In genomic region chr11:116440408-116441068, GRCm38 (mm10) we compare ENCODE assay signal across 11 mouse cellular contexts. TPM values are rescaled to one million over a fixed set of nuclear protein-coding genes. Genes with fewer than 3 reads are reported as not detected.
DNase-seq lines count a peak whose midpoint lies in the region; ATAC-seq and TF ChIP-seq lines count a peak whose summit lies in the region.
"Had no signal": no experiment of that assay in that cellular context is flagged by ENCODE, and none has a peak within 500 bp of the region (broad histone marks: within the 10 kb centered on the region; RNA-seq: fewer than 3 reads in every experiment).

No protein-coding gene starts in this region.

- peak; percentile 56 to 69 for DNase-seq in cerebellum, postnatal 14 days
- no peak for DNase-seq in cerebellum, adult 9-10 months
- no peak for DNase-seq in liver, postnatal 0 days
- DNase-seq in kidney, postnatal 25 days = peak; percentile 41 to 64
- DNase-seq in cerebellum, adult 11-12 months = no peak
- no peak for DNase-seq in adrenal gland, adult 2 months

- H3K9me3 ChIP-seq in liver, embryonic 12.5 days (replicated peaks) = no peaks in the 10 kb centered on the region
- H3K9me3 ChIP-seq in liver, postnatal 0 days (ENCODE audit: low read length) = no peaks in the 10 kb centered on the region
- no peaks in the 10 kb centered on the region for H3K9me3 ChIP-seq in heart, embryonic 13.5 days

- ATAC-seq in liver, embryonic 12.5 days = no peak
- ATAC-seq in liver, postnatal 0 days = no peak
- no peak for ATAC-seq in heart, embryonic 13.5 days (ENCODE audit: extremely low read depth, insufficient number of reproducible peaks, low FRiP score, low TSS enrichment)

- TF ChIP-seq CTCF in liver, postnatal 0 days (IDR thresholded peaks at IDR 0.05; ENCODE audit: low read depth) = no peak

- TF ChIP-seq EP300 in liver, postnatal 0 days (IDR thresholded peaks at IDR 0.05; ENCODE audit: low read depth) = no peak

- H3K27ac ChIP-seq in liver, embryonic 12.5 days = 0 out of 2 replicates have a peak overlapping the region, but pooled peaks have one; percentile 26
- H3K27ac ChIP-seq in liver, postnatal 0 days (ENCODE audit: low read depth) = no peak overlapping the region; the same call in 1 of the 2 replicates
- peak overlapping the region; percentile 80 for H3K27ac ChIP-seq in heart, embryonic 13.5 days (replicated peaks)

- H3K9ac ChIP-seq in liver, embryonic 12.5 days = 0 out of 2 replicates have a peak overlapping the region, but pooled peaks have one; percentile 22
- H3K9ac ChIP-seq in liver, postnatal 0 days (replicated peaks) = no peak overlapping the region
- H3K9ac ChIP-seq in heart, embryonic 13.5 days = 0 out of 2 replicates have a peak overlapping the region, but pooled peaks have one; percentile 24

- H3K27me3 ChIP-seq in liver, embryonic 12.5 days (replicated peaks) = no peaks in the 10 kb centered on the region
- H3K27me3 ChIP-seq in liver, postnatal 0 days (ENCODE audit: insufficient read depth, low read length) = no peaks in the 10 kb centered on the region
- no peaks in the 10 kb centered on the region for H3K27me3 ChIP-seq in heart, embryonic 13.5 days (replicated peaks)

- H3K4me1 ChIP-seq in liver, embryonic 12.5 days = peaks cover 49% of the 10 kb centered on the region
- H3K4me1 ChIP-seq in liver, postnatal 0 days (ENCODE audit: insufficient read depth) = peaks cover 22% of the 10 kb centered on the region
- peaks cover 38% of the 10 kb centered on the region for H3K4me1 ChIP-seq in heart, embryonic 13.5 days

- H3K36me3 ChIP-seq in liver, embryonic 12.5 days = peaks cover 48% of the 10 kb centered on the region
- peaks cover 31% of the 10 kb centered on the region for H3K36me3 ChIP-seq in liver, postnatal 0 days (replicated peaks; ENCODE audit: insufficient read depth, low read length)
- peaks cover 34% of the 10 kb centered on the region for H3K36me3 ChIP-seq in heart, embryonic 13.5 days

- H3K4me3 ChIP-seq in liver, embryonic 12.5 days = no peak overlapping the region
- H3K4me3 ChIP-seq in liver, postnatal 0 days (ENCODE audit: low read depth, low read length) = no peak overlapping the region
- no peak overlapping the region for H3K4me3 ChIP-seq in heart, embryonic 13.5 days

- WGBS in liver, embryonic 12.5 days (ENCODE audit: insufficient replicate concordance) = 69% methylated on average over 7 of the region's 7 CpGs
- WGBS in liver, postnatal 0 days (ENCODE audit: insufficient replicate concordance) = 60% methylated on average over 7 of the region's 7 CpGs
- 49% methylated on average over 7 of the region's 7 CpGs for WGBS in heart, embryonic 13.5 days

- H3K4me2 ChIP-seq in liver, embryonic 12.5 days = 0 out of 2 replicates have a peak overlapping the region, but pooled peaks have one; percentile 12
- no peak overlapping the region for H3K4me2 ChIP-seq in liver, postnatal 0 days (ENCODE audit: low read depth, low read length)
- no peak overlapping the region for H3K4me2 ChIP-seq in heart, embryonic 13.5 days

RNA-seq across cellular contexts. Expression of gene Ubald2, which starts 6.6 kb away (rescaled TPM):
- polyA plus RNA-seq in liver, embryonic 12.5 days (2016; fragmentation: Nextera tagmentation; extraction: Ambion mirVana) = 32.3 and 32.6 TPM in 2 replicates
- polyA plus RNA-seq in liver, postnatal 0 days (2015; fragmentation: Nextera tagmentation; extraction: Ambion mirVana) = 29.2 and 29.8 TPM in 2 replicates
- polyA plus RNA-seq in heart, embryonic 13.5 days (2015; fragmentation: Nextera tagmentation; extraction: Ambion mirVana) = 31.0 and 32.3 TPM in 2 replicates
- 10 to 100 TPM; 16.3 to 35.2 TPM for total RNA-seq in adrenal gland, adult 2 months (2021)
- polyA plus RNA-seq in adrenal gland, adult 2 months (2012; rRNA removed) = 119 and 158 TPM in 2 replicates

RNA-seq across cellular contexts. Expression of gene Qrich2, which starts 25.5 kb away (rescaled TPM):
- polyA plus RNA-seq in liver, embryonic 12.5 days (2016; fragmentation: Nextera tagmentation; extraction: Ambion mirVana) = not detected in 2 replicates
- polyA plus RNA-seq in liver, postnatal 0 days (2015; fragmentation: Nextera tagmentation; extraction: Ambion mirVana) = 0.06 TPM in 1 of 2 replicates, not detected in the other
- not detected in 2 replicates for polyA plus RNA-seq in heart, embryonic 13.5 days (2015; fragmentation: Nextera tagmentation; extraction: Ambion mirVana)
- total RNA-seq in adrenal gland, adult 2 months (2021) = not detected
- 0.06 TPM in 1 of 2 replicates, not detected in the other for polyA plus RNA-seq in adrenal gland, adult 2 months (2012; rRNA removed)
- total RNA-seq: common myeloid progenitor, adult 5-6 weeks; gastrocnemius, adult 8-10 months; left cerebral cortex, postnatal 36 days had no signal

RNA-seq across cellular contexts. Expression of gene Rnf157, which starts 27.7 kb away (rescaled TPM):
- polyA plus RNA-seq in liver, embryonic 12.5 days (2016; fragmentation: Nextera tagmentation; extraction: Ambion mirVana) = 2.9 and 4.3 TPM in 2 replicates
- 1.5 and 2.2 TPM in 2 replicates for polyA plus RNA-seq in liver, postnatal 0 days (2015; fragmentation: Nextera tagmentation; extraction: Ambion mirVana)
- polyA plus RNA-seq in heart, embryonic 13.5 days (2015; fragmentation: Nextera tagmentation; extraction: Ambion mirVana) = 4.0 and 6.1 TPM in 2 replicates
- total RNA-seq in adrenal gland, adult 2 months (2021) = 1 to 10 TPM; 6.8 to 7.2 TPM
- polyA plus RNA-seq in adrenal gland, adult 2 months (2012; rRNA removed) = 4.6 and 5.5 TPM in 2 replicates

RNA-seq across cellular contexts. Expression of gene Prpsap1, which starts 53.5 kb away (rescaled TPM):
- polyA plus RNA-seq in liver, embryonic 12.5 days (2016; fragmentation: Nextera tagmentation; extraction: Ambion mirVana) = 69.9 and 77.1 TPM in 2 replicates
- 64.4 and 67.4 TPM in 2 replicates for polyA plus RNA-seq in liver, postnatal 0 days (2015; fragmentation: Nextera tagmentation; extraction: Ambion mirVana)
- 90.2 and 102 TPM in 2 replicates for polyA plus RNA-seq in heart, embryonic 13.5 days (2015; fragmentation: Nextera tagmentation; extraction: Ambion mirVana)
- total RNA-seq in adrenal gland, adult 2 months (2021) = 10 to 100 TPM; 76.0 to 85.0 TPM
- 223 and 257 TPM in 2 replicates for polyA plus RNA-seq in adrenal gland, adult 2 months (2012; rRNA removed)

Comparison
In these comparisons a context has a peak if more than half of its experiments do, and no peak if none do; other contexts are left out.
1. DNase-seq: peak in cerebellum, postnatal 14 days (2 of 2) and kidney, postnatal 25 days (2 of 2); none in cerebellum, adult 9-10 months (single experiment), liver, postnatal 0 days (single experiment), cerebellum, adult 11-12 months (single experiment) and adrenal gland, adult 2 months (single experiment).